Mouse (Mus musculus) forebrain, embryonic 11.5 days (tissue): ENCODE measurements around the gene Cnih1. TPM values are rescaled to one million over a fixed set of nuclear protein-coding genes. Genes with fewer than 3 reads are reported as not detected.
A peak's percentile ranks its signal among the peaks of the same experiment; 100 is the strongest.

Experiments used
- ATAC-seq: fragments of 200-750 bp; cut with Nextera tagmentation; replicated peaks from 2 replicates; pipeline ENCODE4 v1.8.0; 2017; ENCODE audit warnings: moderate TSS enrichment; ENCODE audit not compliant: low FRiP score
- DNase-seq: peaks from one replicate; pipeline ENCODE4 v3.0.0-alpha.2; 2017; ENCODE audit warnings: low spot score
- H3K27ac ChIP-seq: fragments of 300-500 bp; sonication (generic); 2 replicates; pipeline ENCODE4 v1.5.1; 2014; ENCODE audit warnings: low read depth, low read length
- H3K27me3 ChIP-seq: fragments of 300-500 bp; sonication (generic); 2 replicates; pipeline ENCODE4 v1.6.1; 2014; ENCODE audit warnings: mild to moderate bottlenecking, low read length, mixed read lengths; ENCODE audit not compliant: control insufficient read depth, insufficient read depth
- H3K36me3 ChIP-seq: fragments of 300-500 bp; sonication (generic); 2 replicates; pipeline ENCODE4 v1.6.1; 2014; ENCODE audit warnings: mild to moderate bottlenecking, low read length, moderate library complexity, mixed read lengths; ENCODE audit not compliant: control insufficient read depth, insufficient read depth
- H3K4me1 ChIP-seq: fragments of 300-500 bp; sonication (generic); replicated peaks from 2 replicates; pipeline ENCODE4 v1.6.1; 2014; ENCODE audit warnings: low read length, mixed read lengths; ENCODE audit not compliant: control insufficient read depth, insufficient read depth
- H3K4me2 ChIP-seq: fragments of 300-500 bp; sonication (generic); 2 replicates; pipeline ENCODE4 v1.6.1; 2014; ENCODE audit warnings: low read depth, mild to moderate bottlenecking, low read length, moderate library complexity, mixed read lengths; ENCODE audit not compliant: severe bottlenecking
- H3K4me3 ChIP-seq: fragments of 300-500 bp; sonication (generic); 2 replicates; pipeline ENCODE4 v1.5.1; 2014; ENCODE audit warnings: low read depth, low read length
- H3K9ac ChIP-seq: fragments of 300-500 bp; sonication (generic); 2 replicates; pipeline ENCODE4 v1.6.1; 2014; ENCODE audit warnings: low read length
- H3K9me3 ChIP-seq: fragments of 300-500 bp; sonication (generic); 2 replicates; pipeline ENCODE4 v1.6.1; 2016; ENCODE audit warnings: low read length, mixed read lengths; ENCODE audit not compliant: control insufficient read depth
- WGBS: fragments of 180-500 bp; shearing (Covaris S2); extraction: QIAGEN DNeasy Blood & Tissue Kit; methylation state at CpG from one replicate; pipeline ENCODE4 v1.1.7; 2014; 5-methylcytosine and 5-hydroxymethylcytosine counted together
- polyA plus RNA-seq: library from polyadenylated mRNA; unstranded; fragments of >200 nt; fragmentation: Nextera tagmentation; extraction: Ambion mirVana; gene quantifications from 2 replicates; pipeline ENCODE4 v1.2.1, GENCODE M21; 2014

The Cnih1 gene
- 193 and 209 TPM in 2 replicates for polyA plus RNA-seq

GRCm38 (mm10) chr14:46787787-46788504, at the start of gene Cnih1:
Cnih1 (minus strand) TSS chr14:46788411.
- H3K36me3 ChIP-seq = no peaks in the 10 kb centered on the region; the same call in 1 of the 2 replicates
- H3K4me2 ChIP-seq = peak within 1 kb of the TSS; percentile 66
- under 1% methylated on average over 71 of the region's 86 CpGs for WGBS
- peak within 1 kb of the TSS; percentile 94 for H3K4me3 ChIP-seq
- peak within 1 kb of the TSS; percentile 98 for H3K27ac ChIP-seq
- no peaks in the 10 kb centered on the region for H3K9me3 ChIP-seq
- H3K4me1 ChIP-seq = 0 out of 2 replicates have a peak, but pooled peaks cover 4% of the 10 kb centered on the region
- DNase-seq (peak; percentile 97), ATAC-seq (peak; percentile 96)
- peak within 1 kb of the TSS; percentile 99 for H3K9ac ChIP-seq
- H3K27me3 ChIP-seq = no peaks in the 10 kb centered on the region

- peak overlapping the region; percentile 80 for H3K9ac ChIP-seq
- ATAC-seq (no peak; the same call in none of the 2 replicates), DNase-seq (no peak)
- no peaks in the 10 kb centered on the region for H3K4me1 ChIP-seq
- H3K36me3 ChIP-seq = no peaks in the 10 kb centered on the region
- 9% methylated on average over 39 of the region's 40 CpGs for WGBS
- H3K27me3 ChIP-seq = no peaks in the 10 kb centered on the region
- H3K4me3 ChIP-seq = peak overlapping the region; percentile 87
- H3K9me3 ChIP-seq = no peaks in the 10 kb centered on the region
- peak overlapping the region; percentile 66 for H3K4me2 ChIP-seq
- no peak overlapping the region for H3K27ac ChIP-seq
Observed at GRCm38 (mm10) chr14:46832354-46833272, 44.4 kb upstream of the Cnih1 start.

GRCm38 (mm10) chr14:46831837-46832333, 43.7 kb upstream of the Cnih1 start, which contains the start of gene Cgrrf1:
Cgrrf1 (plus strand) TSS chr14:46832125.
- DNase-seq (peak; percentile 97), ATAC-seq (peak; percentile 100)
- Histone ChIP-seq H3K4me3 (peak within 1 kb of the TSS; percentile 87), H3K27ac (no peak within 1 kb of the TSS), H3K36me3 (no peaks in the 10 kb centered on the region), H3K9me3 (no peaks in the 10 kb centered on the region), H3K9ac (peak within 1 kb of the TSS; percentile 80), H3K4me2 (peak within 1 kb of the TSS; percentile 66), H3K4me1 (no peaks in the 10 kb centered on the region), H3K27me3 (no peaks in the 10 kb centered on the region)
- under 1% methylated on average over 32 of the region's 32 CpGs for WGBS

GRCm38 (mm10) chr14:46831295-46831694, 43.1 kb upstream of the Cnih1 start:
- Histone ChIP-seq H3K27me3 (no peaks in the 10 kb centered on the region), H3K27ac (no peak overlapping the region), H3K9me3 (no peaks in the 10 kb centered on the region), H3K9ac (peak overlapping the region; percentile 80), H3K36me3 (no peaks in the 10 kb centered on the region), H3K4me2 (peak overlapping the region; percentile 66), H3K4me1 (no peaks in the 10 kb centered on the region), H3K4me3 (peak overlapping the region; percentile 87)
- 11% methylated on average over 4 of the region's 4 CpGs for WGBS
- DNase-seq (no peak), ATAC-seq (no peak)

GRCm38 (mm10) chr14:46827430-46827829, 39.2 kb upstream of the Cnih1 start:
- DNase-seq = no peak
- 69% methylated on average over 1 of the region's 1 CpGs for WGBS

GRCm38 (mm10) chr14:46823996-46824395, 35.8 kb upstream of the Cnih1 start:
- no peak overlapping the region for H3K9ac ChIP-seq
- 79% methylated on average over 2 of the region's 2 CpGs for WGBS
- no peaks in the 10 kb centered on the region for H3K36me3 ChIP-seq
- no peaks in the 10 kb centered on the region for H3K9me3 ChIP-seq
- no peak for ATAC-seq
- no peak overlapping the region for H3K4me2 ChIP-seq
- H3K27me3 ChIP-seq = no peaks in the 10 kb centered on the region
- no peak overlapping the region for H3K27ac ChIP-seq
- DNase-seq = no peak
- H3K4me3 ChIP-seq = no peak overlapping the region
- peaks cover 5% of the 10 kb centered on the region; the same call in 1 of the 2 replicates for H3K4me1 ChIP-seq

More at GRCm38 (mm10) chr14:46827430-46827829, 39.2 kb upstream of the Cnih1 start:
- ATAC-seq = no peak
- Histone ChIP-seq H3K4me3 (no peak overlapping the region), H3K9ac (no peak overlapping the region), H3K9me3 (no peaks in the 10 kb centered on the region), H3K4me2 (no peak overlapping the region), H3K4me1 (no peaks in the 10 kb centered on the region), H3K27ac (no peak overlapping the region), H3K27me3 (no peaks in the 10 kb centered on the region), H3K36me3 (no peaks in the 10 kb centered on the region)

GRCm38 (mm10) chr14:46821873-46822716, 33.9 kb upstream of the Cnih1 start, which contains the start of gene Gmfb:
Gmfb (minus strand) TSS chr14:46822242.
- no peaks in the 10 kb centered on the region for H3K9me3 ChIP-seq
- H3K4me3 ChIP-seq = peak within 1 kb of the TSS; percentile 89
- peak within 1 kb of the TSS; percentile 76 for H3K27ac ChIP-seq
- peaks cover 5% of the 10 kb centered on the region; the same call in 1 of the 2 replicates for H3K4me1 ChIP-seq
- peak within 1 kb of the TSS; percentile 83 for H3K9ac ChIP-seq
- DNase-seq = peak; percentile 94
- H3K4me2 ChIP-seq = peak within 1 kb of the TSS; percentile 68
- 1% methylated on average over 65 of the region's 65 CpGs for WGBS
- ATAC-seq = peak; percentile 95
- H3K36me3 ChIP-seq = no peaks in the 10 kb centered on the region
- no peaks in the 10 kb centered on the region for H3K27me3 ChIP-seq
